Mouse (Mus musculus) Patski (cell line): ENCODE results near the gene Ndufv1. TPM values are rescaled to one million over a fixed set of nuclear protein-coding genes. Genes with fewer than 3 reads are reported as not detected.
"Not testable (repeated sequence)": the region's sequence is repeated elsewhere in the genome, so short reads cannot be mapped to it uniquely, and the experiment has no call there.

ENCODE experiments used
- ATAC-seq: fragments of 100-300 bp; one replicate; pipeline ENCODE4 v1.8.0; 2021
- CTCF ChIA-PET: fragments of 350-600 bp; sonication (Branson Sonifier 250); formaldehyde crosslinking; loops from one replicate; lab custom pipeline; 2022; ENCODE audit warnings: inconsistent platforms; lab: Charles Lee
- POLR2A ChIA-PET: fragments of 350-600 bp; sonication (Branson Sonifier 250); formaldehyde crosslinking; loops from one replicate; lab custom pipeline; 2022; ENCODE audit warnings: antibody characterized with exemption, inconsistent platforms; lab: Charles Lee
- DNase-seq: peaks from one replicate; pipeline ENCODE4 v3.0.0-alpha.2; 2011; ENCODE audit warnings: low read depth, low spot score
- H3K27me3 ChIP-seq: fragments of 371-371 bp; one replicate; pipeline ENCODE4 v1.5.1; 2021
- CTCF ChIP-seq: fragments of 100-300 bp; IDR thresholded peaks from one replicate; pipeline ENCODE4 v1.5.1; 2021
- in situ Hi-C: fragments of 300-500 bp; cut with MboI; formaldehyde crosslinking; loops from 3 replicates; pipeline ENCODE4 v1.11.1; 2018; ENCODE audit warnings: low pct_unique_long_range_greater_than_20kb, mixed read lengths
- polyA plus RNA-seq: library from polyadenylated mRNA; unstranded; gene quantifications from one replicate; pipeline ENCODE4 v1.2.3, GENCODE M21; 2021

Ndufv1 gene
- polyA plus RNA-seq, 1 experiment from 2014 or later, result 231 TPM

- in situ Hi-C loops, result no loop called here
- peaks cover 5% of the 10 kb centered on the region for H3K27me3 ChIP-seq
- no peak for TF ChIP-seq CTCF
- DNase-seq (no peak), ATAC-seq (no peak)
- ChIA-PET POLR2A (interaction anchor here (1.0 to 3.1 kb wide), 2 partner anchors 10 to 12 kb away, joined by 3 to 9 read pairs; partner anchors contain the start of genes Gm49405 and Nudt8), CTCF (interaction anchor here (1.3 to 6.7 kb wide), 2 partner anchors 11 to 59 kb away, joined by 3 to 33 read pairs; partner anchors contain the start of genes Gm49405 and Nudt8)
These were observed 23.9 kb downstream of the Ndufv1 start for GRCm38 (mm10) chr19:3988750-3989149.

- TF ChIP-seq CTCF, result no peak
- no peak for DNase-seq
- ATAC-seq, result no peak
- ChIA-PET CTCF (interaction anchor here (0.9 to 6.7 kb wide), 3 partner anchors 11 to 60 kb away, joined by 3 to 33 read pairs (median 3); partner anchors contain the start of genes Gm49405 and Nudt8), POLR2A (interaction anchor here (1.0 to 3.1 kb wide), 2 partner anchors 11 to 13 kb away, joined by 3 to 9 read pairs; partner anchors contain the start of genes Gm49405 and Nudt8)
- H3K27me3 ChIP-seq, result peaks cover 4% of the 10 kb centered on the region
- in situ Hi-C loops, result no loop called here
These were observed 24.5 kb downstream of the Ndufv1 start for GRCm38 (mm10) chr19:3988066-3988465.

- no peak for ATAC-seq
These were observed 26.3 kb downstream of the Ndufv1 start, which contains the start of gene Acy3 for GRCm38 (mm10) chr19:3986334-3986733. Gene Acy3, plus strand, starts transcription at chr19:3986570.

GRCm38 (mm10) chr19:3985261-3985681 is 27.3 kb downstream of the Ndufv1 start:
- ChIA-PET POLR2A (interaction anchor here (0.6 kb wide), 1 partner anchor 104 kb away, joined by 3 read pairs; no protein-coding TSS in a partner anchor), CTCF (interaction anchor here (1.5 to 6.7 kb wide), 4 partner anchors 10 to 39 kb away, joined by 5 to 33 read pairs (median 6); partner anchors contain the start of genes Gm49405, Ndufv1 and Nudt8)
- peaks cover 8% of the 10 kb centered on the region for H3K27me3 ChIP-seq
- DNase-seq, result no peak
- in situ Hi-C loops, result no loop called here
- ATAC-seq, result no peak
- TF ChIP-seq CTCF, result no peak

More at GRCm38 (mm10) chr19:3986334-3986733, 26.3 kb downstream of the Ndufv1 start, which contains the start of gene Acy3:
- no peaks in the 10 kb centered on the region for H3K27me3 ChIP-seq
- DNase-seq, result no peak
- POLR2A ChIA-PET, result interaction anchor here (3.1 kb wide), 1 partner anchor 15 kb away, joined by 9 read pairs; the partner anchor contains the start of genes Gm49405 and Nudt8
- CTCF ChIA-PET, result interaction anchor here (1.0 to 6.7 kb wide), 4 partner anchors 13 to 203 kb away, joined by 3 to 33 read pairs (median 6); partner anchors contain the start of genes Gm49405, Ndufv1 and Nudt8
- in situ Hi-C loops, result no loop called here
- TF ChIP-seq CTCF, result no peak

GRCm38 (mm10) chr19:3983527-3984200 is 28.9 kb downstream of the Ndufv1 start:
- CTCF ChIA-PET, result interaction anchor here (1.2 to 6.7 kb wide), 3 partner anchors 16 to 93 kb away, joined by 3 to 33 read pairs (median 32); partner anchors contain the start of genes Gm49405 and Nudt8
- DNase-seq (no peak), ATAC-seq (no peak)
- peaks cover 8% of the 10 kb centered on the region for H3K27me3 ChIP-seq
- POLR2A ChIA-PET, result no interaction called here
- no peak for TF ChIP-seq CTCF
- in situ Hi-C loops, result loop anchor here (5.0 kb wide), 1 partner anchor 36 kb away; no protein-coding TSS in a partner anchor

- H3K27me3 ChIP-seq, result peaks cover 8% of the 10 kb centered on the region
- no peak for DNase-seq
- TF ChIP-seq CTCF, result no peak
- ChIA-PET POLR2A (interaction anchor here (0.8 kb wide), 1 partner anchor 12 kb away, joined by 3 read pairs; no protein-coding TSS in a partner anchor), CTCF (interaction anchor here (0.7 to 5.5 kb wide), 18 partner anchors 11 to 205 kb away, joined by 3 to 32 read pairs (median 4); partner anchors contain the start of genes Aldh3b3, Gm49405, Ndufv1 and Nudt8)
- in situ Hi-C loops, result loop anchor here (5.0 kb wide), 1 partner anchor 34 kb away; no protein-coding TSS in a partner anchor
- ATAC-seq, result no peak
These were observed 31.7 kb downstream of the Ndufv1 start for GRCm38 (mm10) chr19:3980917-3981316.

- peak; percentile 91 for TF ChIP-seq CTCF
- ChIA-PET POLR2A (interaction anchor here (0.8 kb wide), 1 partner anchor 11 kb away, joined by 3 read pairs; no protein-coding TSS in a partner anchor), CTCF (interaction anchor here (0.7 to 5.5 kb wide), 17 partner anchors 11 to 204 kb away, joined by 3 to 32 read pairs (median 5); partner anchors contain the start of genes Aldh3b3, Gm49405, Ndufv1 and Nudt8)
- no peak for DNase-seq
- peaks cover 8% of the 10 kb centered on the region for H3K27me3 ChIP-seq
- in situ Hi-C loops, result loop anchor here (5.0 kb wide), 1 partner anchor 33 kb away; no protein-coding TSS in a partner anchor
- ATAC-seq, result peak; percentile 51
These were observed 32.3 kb downstream of the Ndufv1 start for GRCm38 (mm10) chr19:3980309-3980708.

- ChIA-PET POLR2A (no interaction called here), CTCF (interaction anchor here (1.1 to 1.3 kb wide), 2 partner anchors 9 to 29 kb away, joined by 3 read pairs; no protein-coding TSS in a partner anchor)
- H3K27me3 ChIP-seq, result peaks cover 17% of the 10 kb centered on the region
- DNase-seq (no peak), ATAC-seq (no peak)
- TF ChIP-seq CTCF, result no peak
- in situ Hi-C loops, result no loop called here
These were observed 36.7 kb downstream of the Ndufv1 start for GRCm38 (mm10) chr19:3975866-3976265.

GRCm38 (mm10) chr19:3974608-3975007 is 38.0 kb downstream of the Ndufv1 start:
- in situ Hi-C loops, DNase-seq, ATAC-seq, POLR2A ChIA-PET: not testable (repeated sequence)
- CTCF ChIA-PET, result interaction anchor here (0.8 kb wide), 1 partner anchor 23 kb away, joined by 3 read pairs; no protein-coding TSS in a partner anchor
- peaks cover 20% of the 10 kb centered on the region for H3K27me3 ChIP-seq

- H3K27me3 ChIP-seq, result peaks cover 20% of the 10 kb centered on the region
- in situ Hi-C loops, result no loop called here
- ATAC-seq, result no peak
- TF ChIP-seq CTCF, result no peak
- no peak for DNase-seq
- CTCF ChIA-PET, result interaction anchor here (1.0 to 1.3 kb wide), 2 partner anchors 12 to 26 kb away, joined by 3 read pairs; no protein-coding TSS in a partner anchor
- POLR2A ChIA-PET, result no interaction called here
These were observed 40.4 kb downstream of the Ndufv1 start, which contains the start of gene Aldh3b2 for GRCm38 (mm10) chr19:3972229-3972628. Gene Aldh3b2, plus strand, starts transcription at chr19:3972328.
